Mouse (Mus musculus) heart, adult 2 months (tissue): ENCODE measurements around the gene Ak2.
A peak's percentile ranks its signal among the peaks of the same experiment; 100 is the strongest.

Source experiments
- CTCF ChIP-seq: fragments of 200-600 bp; IDR thresholded peaks from 2 replicates; pipeline ENCODE4 v1.8.1; 2022; ENCODE audit warnings: antibody characterized with exemption, mild to moderate bottlenecking, moderate library complexity
- POLR2A ChIP-seq: fragments of 200-500 bp; IDR thresholded peaks from 2 replicates; pipeline ENCODE4 v1.6.1; 2011; ENCODE audit warnings: mild to moderate bottlenecking, low read depth, low read length, control low read depth; ENCODE audit not compliant: insufficient read depth

- TF ChIP-seq POLR2A (peak; percentile 82), CTCF (no peak)
These were observed 65.9 kb downstream of the Ak2 start for GRCm38 (mm10) chr4:129057533-129058206.
